Mouse (Mus musculus) liver, embryonic 13.5 days (tissue): Measurements from ENCODE around the gene Thsd4. TPM values are rescaled to one million over a fixed set of nuclear protein-coding genes. Genes with fewer than 3 reads are reported as not detected.
A peak's percentile ranks its signal among the peaks of the same experiment; 100 is the strongest.

ENCODE experiments used
- ATAC-seq: fragments of 200-750 bp; cut with Nextera tagmentation; 2 replicates; pipeline ENCODE4 v1.8.0; 2017; ENCODE audit warnings: low read depth, mild to moderate bottlenecking, moderate number of reproducible peaks, moderate library complexity
- DNase-seq: peaks from one replicate; pipeline ENCODE4 v3.0.0; 2022
- H3K27ac ChIP-seq: fragments of 300-500 bp; sonication (generic); 2 replicates; pipeline ENCODE4 v1.5.1; 2015; ENCODE audit warnings: moderate library complexity, mild to moderate bottlenecking, inconsistent platforms
- H3K27me3 ChIP-seq: fragments of 300-500 bp; sonication (generic); 2 replicates; pipeline ENCODE4 v1.6.1; 2015; ENCODE audit warnings: mild to moderate bottlenecking, inconsistent platforms
- H3K36me3 ChIP-seq: fragments of 300-500 bp; sonication (generic); 2 replicates; pipeline ENCODE4 v1.6.1; 2015; ENCODE audit warnings: mild to moderate bottlenecking, inconsistent platforms
- H3K4me1 ChIP-seq: fragments of 300-500 bp; sonication (generic); replicated peaks from 2 replicates; pipeline ENCODE4 v1.6.1; 2015; ENCODE audit warnings: inconsistent platforms
- H3K4me2 ChIP-seq: fragments of 300-500 bp; sonication (generic); 2 replicates; pipeline ENCODE4 v1.6.1; 2015; ENCODE audit warnings: inconsistent platforms, mild to moderate bottlenecking, moderate library complexity
- H3K4me3 ChIP-seq: fragments of 300-500 bp; sonication (generic); replicated peaks from 2 replicates; pipeline ENCODE4 v1.5.1; 2015; ENCODE audit warnings: mild to moderate bottlenecking, inconsistent platforms
- H3K9ac ChIP-seq: fragments of 300-500 bp; sonication (generic); 2 replicates; pipeline ENCODE4 v1.6.1; 2015; ENCODE audit warnings: mild to moderate bottlenecking, inconsistent platforms
- H3K9me3 ChIP-seq: fragments of 300-500 bp; sonication (generic); replicated peaks from 2 replicates; pipeline ENCODE4 v1.6.1; 2016; ENCODE audit warnings: inconsistent platforms
- WGBS: fragments of 180-500 bp; shearing (Covaris S2); methylation state at CpG from one replicate; pipeline ENCODE4 v1.1.7; 2015; ENCODE audit not compliant: insufficient replicate concordance; 5-methylcytosine and 5-hydroxymethylcytosine counted together
- polyA plus RNA-seq: library from polyadenylated mRNA; unstranded; fragments of >200 nt; fragmentation: Nextera tagmentation; extraction: Ambion mirVana; gene quantifications from 2 replicates; pipeline ENCODE4 v1.2.1, GENCODE M21; 2015

Gene Thsd4
- polyA plus RNA-seq, 1 experiment from 2014 or later, result 1.2 TPM

- H3K36me3 ChIP-seq, result no peaks in the 10 kb centered on the region
- H3K4me3 ChIP-seq, result no peak overlapping the region
- H3K4me1 ChIP-seq, result peaks cover 6% of the 10 kb centered on the region; the same call in 1 of the 2 replicates
- ATAC-seq (no peak), DNase-seq (no peak)
- H3K4me2 ChIP-seq, result no peak overlapping the region
- H3K27me3 ChIP-seq, result no peaks in the 10 kb centered on the region
- H3K9me3 ChIP-seq, result no peaks in the 10 kb centered on the region
- WGBS, result 79% methylated on average over 8 of the region's 8 CpGs
- no peak overlapping the region for H3K9ac ChIP-seq
- H3K27ac ChIP-seq, result no peak overlapping the region
Measured at GRCm38 (mm10) chr9:60317291-60317690, 204.6 kb downstream of the Thsd4 start.

- no peaks in the 10 kb centered on the region for H3K9me3 ChIP-seq
- H3K27me3 ChIP-seq, result no peaks in the 10 kb centered on the region
- peaks cover 6% of the 10 kb centered on the region; the same call in 1 of the 2 replicates for H3K4me1 ChIP-seq
- WGBS, result 81% methylated on average over 5 of the region's 5 CpGs
- H3K4me3 ChIP-seq, result no peak overlapping the region
- H3K9ac ChIP-seq, result no peak overlapping the region
- H3K36me3 ChIP-seq, result no peaks in the 10 kb centered on the region
- H3K27ac ChIP-seq, result no peak overlapping the region
- ATAC-seq, result no peak
- no peak for DNase-seq
- H3K4me2 ChIP-seq, result no peak overlapping the region
Measured at GRCm38 (mm10) chr9:60316510-60316909, 205.3 kb downstream of the Thsd4 start.

- no peak overlapping the region for H3K4me2 ChIP-seq
- DNase-seq (no peak), ATAC-seq (peak; percentile 47)
- no peaks in the 10 kb centered on the region for H3K36me3 ChIP-seq
- 48% methylated on average over 5 of the region's 5 CpGs for WGBS
- peaks cover 6% of the 10 kb centered on the region for H3K4me1 ChIP-seq
- no peaks in the 10 kb centered on the region for H3K9me3 ChIP-seq
- no peak overlapping the region for H3K9ac ChIP-seq
- H3K27ac ChIP-seq, result no peak overlapping the region
- H3K4me3 ChIP-seq, result no peak overlapping the region
- no peaks in the 10 kb centered on the region for H3K27me3 ChIP-seq
Measured at GRCm38 (mm10) chr9:60315533-60315932, 206.3 kb downstream of the Thsd4 start.

- Histone ChIP-seq H3K9ac (no peak overlapping the region), H3K4me1 (peaks cover 6% of the 10 kb centered on the region), H3K4me2 (no peak overlapping the region), H3K36me3 (no peaks in the 10 kb centered on the region), H3K9me3 (no peaks in the 10 kb centered on the region), H3K27ac (no peak overlapping the region), H3K27me3 (no peaks in the 10 kb centered on the region), H3K4me3 (no peak overlapping the region)
- ATAC-seq (no peak), DNase-seq (no peak)
- 65% methylated on average over 6 of the region's 6 CpGs for WGBS
Measured at GRCm38 (mm10) chr9:60313661-60314060, 208.2 kb downstream of the Thsd4 start.

GRCm38 (mm10) chr9:60312670-60313069 is 209.2 kb downstream of the Thsd4 start:
- no peaks in the 10 kb centered on the region for H3K9me3 ChIP-seq
- DNase-seq, result no peak
- H3K27ac ChIP-seq, result no peak overlapping the region
- H3K4me3 ChIP-seq, result no peak overlapping the region
- peaks cover 6% of the 10 kb centered on the region for H3K4me1 ChIP-seq
- no peak for ATAC-seq
- no peaks in the 10 kb centered on the region for H3K27me3 ChIP-seq
- no peak overlapping the region for H3K9ac ChIP-seq
- H3K36me3 ChIP-seq, result no peaks in the 10 kb centered on the region
- 75% methylated on average over 7 of the region's 7 CpGs for WGBS
- no peak overlapping the region for H3K4me2 ChIP-seq

- Histone ChIP-seq H3K27me3 (no peaks in the 10 kb centered on the region), H3K9ac (no peak overlapping the region), H3K4me3 (no peak overlapping the region), H3K27ac (no peak overlapping the region), H3K36me3 (no peaks in the 10 kb centered on the region), H3K9me3 (no peaks in the 10 kb centered on the region), H3K4me1 (peaks cover 6% of the 10 kb centered on the region), H3K4me2 (no peak overlapping the region)
- WGBS, result 67% methylated on average over 10 of the region's 10 CpGs
- DNase-seq, result no peak
- ATAC-seq, result no peak
Measured at GRCm38 (mm10) chr9:60311594-60312128, 210.2 kb downstream of the Thsd4 start.

- ATAC-seq, result no peak
- Histone ChIP-seq H3K27ac (no peak overlapping the region), H3K4me1 (peaks cover 3% of the 10 kb centered on the region), H3K27me3 (no peaks in the 10 kb centered on the region), H3K4me2 (no peak overlapping the region), H3K9ac (no peak overlapping the region), H3K4me3 (no peak overlapping the region), H3K9me3 (no peaks in the 10 kb centered on the region), H3K36me3 (no peaks in the 10 kb centered on the region)
- DNase-seq, result no peak
- WGBS, result 69% methylated on average over 8 of the region's 8 CpGs
Measured at GRCm38 (mm10) chr9:60310741-60311317, 211.0 kb downstream of the Thsd4 start.

- WGBS, result 69% methylated on average over 16 of the region's 16 CpGs
Measured at GRCm38 (mm10) chr9:60309786-60310711, 211.8 kb downstream of the Thsd4 start.

GRCm38 (mm10) chr9:60308182-60308581 is 213.7 kb downstream of the Thsd4 start:
- H3K9me3 ChIP-seq, result no peaks in the 10 kb centered on the region
- H3K27ac ChIP-seq, result no peak overlapping the region
- no peak for ATAC-seq
- WGBS, result 57% methylated on average over 4 of the region's 4 CpGs
- no peaks in the 10 kb centered on the region; the same call in 1 of the 2 replicates for H3K4me1 ChIP-seq
- no peak overlapping the region for H3K9ac ChIP-seq
- H3K4me3 ChIP-seq, result no peak overlapping the region
- no peak for DNase-seq
- H3K27me3 ChIP-seq, result no peaks in the 10 kb centered on the region
- no peaks in the 10 kb centered on the region for H3K36me3 ChIP-seq
- no peak overlapping the region for H3K4me2 ChIP-seq

More at GRCm38 (mm10) chr9:60309786-60310711, 211.8 kb downstream of the Thsd4 start:
- H3K4me3 ChIP-seq, result no peak overlapping the region
- no peak overlapping the region for H3K4me2 ChIP-seq
- H3K4me1 ChIP-seq, result no peaks in the 10 kb centered on the region; the same call in 1 of the 2 replicates
- H3K9ac ChIP-seq, result no peak overlapping the region
- DNase-seq (no peak), ATAC-seq (no peak)
- no peaks in the 10 kb centered on the region for H3K27me3 ChIP-seq
- H3K36me3 ChIP-seq, result no peaks in the 10 kb centered on the region
- H3K9me3 ChIP-seq, result no peaks in the 10 kb centered on the region
- H3K27ac ChIP-seq, result no peak overlapping the region

- H3K9ac ChIP-seq, result no peak overlapping the region
- H3K9me3 ChIP-seq, result no peaks in the 10 kb centered on the region
- H3K4me1 ChIP-seq, result no peaks in the 10 kb centered on the region; the same call in 1 of the 2 replicates
- H3K27ac ChIP-seq, result no peak overlapping the region
- no peak for ATAC-seq
- WGBS, result 60% methylated on average over 5 of the region's 5 CpGs
- H3K27me3 ChIP-seq, result no peaks in the 10 kb centered on the region
- H3K36me3 ChIP-seq, result no peaks in the 10 kb centered on the region
- H3K4me3 ChIP-seq, result no peak overlapping the region
- no peak overlapping the region for H3K4me2 ChIP-seq
- no peak for DNase-seq
Measured at GRCm38 (mm10) chr9:60307469-60307868, 214.4 kb downstream of the Thsd4 start.

GRCm38 (mm10) chr9:60306241-60306640 is 215.6 kb downstream of the Thsd4 start:
- Histone ChIP-seq H3K9me3 (no peaks in the 10 kb centered on the region), H3K9ac (no peak overlapping the region), H3K27ac (no peak overlapping the region), H3K36me3 (no peaks in the 10 kb centered on the region), H3K4me3 (no peak overlapping the region), H3K27me3 (no peaks in the 10 kb centered on the region), H3K4me1 (no peaks in the 10 kb centered on the region; the same call in 1 of the 2 replicates), H3K4me2 (no peak overlapping the region)
- no peak for DNase-seq
- WGBS, result 61% methylated on average over 4 of the region's 4 CpGs
- ATAC-seq, result no peak
